Mouse (Mus musculus) heart, postnatal 10 days (tissue): Measurements from ENCODE around the gene Itga4. TPM values are rescaled to one million over a fixed set of nuclear protein-coding genes. Genes with fewer than 3 reads are reported as not detected.

Experiments used
- DNase-seq, 2 experiments: peaks; one replicate each; pipeline ENCODE4 v3.0.0; 2021
- intact Hi-C: fragments of 180-260 bp; cut with DNase I; formaldehyde crosslinking; loops from one replicate; pipeline ENCODE4 v1.15.1; 2025
- total RNA-seq, 2 experiments: library from RNA; stranded (reverse); gene quantifications; 2 replicates each; pipeline ENCODE4 v1.2.3; 2021

The Itga4 gene
- total RNA-seq: 1 to 10 TPM; 2.9 to 3.8 TPM

- peak; percentile 70 to 74 for DNase-seq
- intact Hi-C loops: no loop called here
Measured at GRCm38 (mm10) chr2:79255192-79256000, at the start of gene Itga4. Gene Itga4 (plus strand): TSS chr2:79255426.

GRCm38 (mm10) chr2:79206191-79206755 lies 49.0 kb upstream of the Itga4 start:
- intact Hi-C loops: no loop called here
- no peak for DNase-seq

GRCm38 (mm10) chr2:79214982-79215381 lies 40.2 kb upstream of the Itga4 start:
- DNase-seq: no peak
- intact Hi-C loops: no loop called here

- intact Hi-C loops: no loop called here
- DNase-seq: no peak
Measured at GRCm38 (mm10) chr2:79215479-79215878, 39.7 kb upstream of the Itga4 start.

- DNase-seq: no peak
- intact Hi-C loops: no loop called here
Measured at GRCm38 (mm10) chr2:79224714-79225426, 30.4 kb upstream of the Itga4 start.

GRCm38 (mm10) chr2:79227805-79228241 lies 27.4 kb upstream of the Itga4 start:
- no peak for DNase-seq
- intact Hi-C loops: no loop called here

GRCm38 (mm10) chr2:79231056-79231949 lies 23.9 kb upstream of the Itga4 start:
- intact Hi-C loops: no loop called here
- no peak for DNase-seq

- intact Hi-C loops: no loop called here
- no peak for DNase-seq
Measured at GRCm38 (mm10) chr2:79235767-79236487, 19.3 kb upstream of the Itga4 start.

GRCm38 (mm10) chr2:79237216-79237615 lies 18.0 kb upstream of the Itga4 start:
- intact Hi-C loops: no loop called here
- DNase-seq: no peak

GRCm38 (mm10) chr2:79244276-79244675 lies 10.9 kb upstream of the Itga4 start:
- no peak for DNase-seq
- intact Hi-C loops: no loop called here

- DNase-seq: no peak
- intact Hi-C loops: no loop called here
Measured at GRCm38 (mm10) chr2:79244743-79245142, 10.5 kb upstream of the Itga4 start.

- intact Hi-C loops: no loop called here
Measured at GRCm38 (mm10) chr2:79248283-79248682, 6.9 kb upstream of the Itga4 start.

GRCm38 (mm10) chr2:79250510-79250909 lies 4.7 kb upstream of the Itga4 start:
- DNase-seq: no peak
- intact Hi-C loops: no loop called here

More at GRCm38 (mm10) chr2:79248283-79248682, 6.9 kb upstream of the Itga4 start:
- DNase-seq: no peak

- intact Hi-C loops: no loop called here
- no peak for DNase-seq
Measured at GRCm38 (mm10) chr2:79253754-79254197, 1.4 kb upstream of the Itga4 start.

- DNase-seq: peak in 1 of 2 experiments; percentile 18
- intact Hi-C loops: no loop called here
Measured at GRCm38 (mm10) chr2:79254588-79255191, 536 bp upstream of the Itga4 start.

- DNase-seq: no peak
- intact Hi-C loops: no loop called here
Measured at GRCm38 (mm10) chr2:79256001-79256339, 744 bp downstream of the Itga4 start.

GRCm38 (mm10) chr2:79256376-79256775 lies 1.1 kb downstream of the Itga4 start:
- intact Hi-C loops: no loop called here
- DNase-seq: no peak

- intact Hi-C loops: no loop called here
- DNase-seq: no peak
Measured at GRCm38 (mm10) chr2:79256880-79257279, 1.7 kb downstream of the Itga4 start.

GRCm38 (mm10) chr2:79257411-79257810 lies 2.2 kb downstream of the Itga4 start:
- intact Hi-C loops: no loop called here
- DNase-seq: no peak

- DNase-seq: no peak
- intact Hi-C loops: no loop called here
Measured at GRCm38 (mm10) chr2:79259326-79259725, 4.1 kb downstream of the Itga4 start.
